Mouse (Mus musculus) adipose tissue, adult 10 weeks (tissue): ENCODE data around the gene Lap3. TPM values are rescaled to one million over a fixed set of nuclear protein-coding genes. Genes with fewer than 3 reads are reported as not detected.

Experiments used
- polyA plus RNA-seq: library from polyadenylated mRNA; stranded (reverse); fragments of 350-450 nt; fragmentation: Illumina TruSeq; extraction: RNeasy Lipid Tissue Mini Kit (QIAGEN cat#74804); gene quantifications from one replicate; pipeline ENCODE4 v1.2.3, GENCODE M21; 2014; ENCODE audit warnings: low read depth, low replicate concordance

The Lap3 gene
- 435 TPM for polyA plus RNA-seq

GRCm38 (mm10) chr5:45493191-45494092 lies at the start of gene Lap3:
TSS of gene Lap3 (plus strand) at chr5:45493374.

DNA sequence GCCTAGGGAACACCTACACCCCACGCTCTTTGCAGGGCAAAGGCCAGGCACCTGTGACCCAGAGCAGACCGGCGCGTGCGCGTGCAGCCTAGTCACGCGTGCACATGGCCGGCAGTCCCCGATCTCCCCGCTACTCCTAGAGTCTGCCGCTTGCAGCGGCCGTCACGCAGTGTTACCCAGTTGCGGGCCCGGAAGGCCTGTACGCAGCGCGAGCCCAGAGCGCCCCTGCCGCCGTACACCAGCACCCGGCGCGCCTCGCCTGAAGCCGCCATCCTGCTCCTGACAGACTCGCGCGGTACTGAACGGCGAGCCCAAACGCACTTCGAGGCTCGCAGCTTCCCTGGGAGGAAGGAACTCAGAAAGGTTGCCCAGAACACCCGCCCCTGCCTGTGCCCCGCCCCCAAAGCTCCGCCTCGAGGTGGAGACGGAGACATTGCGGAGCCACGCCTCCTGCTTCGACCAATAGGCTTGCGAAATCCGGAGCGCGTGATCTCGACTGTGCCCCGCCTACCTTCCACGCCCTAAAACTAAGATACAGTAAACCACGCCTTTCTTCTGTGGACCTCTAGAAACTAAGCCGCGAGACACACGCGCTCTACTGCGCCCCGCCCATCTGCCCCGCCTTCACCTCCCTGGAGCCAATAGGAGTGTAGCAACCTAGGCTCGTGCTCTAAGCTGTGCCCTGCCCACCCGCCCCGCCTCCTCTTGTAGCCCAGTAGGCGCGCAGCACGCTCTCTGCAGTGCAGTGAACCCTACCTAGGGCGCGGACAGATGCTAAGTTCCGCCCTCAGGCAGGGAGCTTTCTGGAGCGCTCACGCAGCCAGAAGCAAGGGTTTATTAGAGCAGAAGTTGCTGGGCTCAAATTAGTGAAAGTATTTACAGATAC lies 43.1 kb upstream of the Lap3 start, which contains the start of gene Qdpr:
TSS of gene Qdpr (minus strand) at position 406 of the 886 bp plus-strand sequence.

GRCm38 (mm10) chr5:45453451-45453850 lies 39.7 kb upstream of the Lap3 start, which contains the start of gene Clrn2:
TSS of gene Clrn2 (plus strand) at chr5:45453751.

GRCm38 (mm10) chr5:45519960-45520808 lies 27.0 kb downstream of the Lap3 start, which contains the start of gene Med28:
TSS of gene Med28 (plus strand) at chr5:45520229.

Other genes with a start within 250 kb of the Lap3 start
- 152 TPM for gene Qdpr, start 43.1 kb upstream of the Lap3 start, polyA plus RNA-seq
- gene Clrn2, start 39.6 kb upstream of the Lap3 start, polyA plus RNA-seq: not detected
- gene Med28, start 26.9 kb downstream of the Lap3 start, polyA plus RNA-seq: 175 TPM
- gene Fam184b, start 146.2 kb downstream of the Lap3 start, polyA plus RNA-seq: 8.0 TPM
- 1.2 TPM for gene Ncapg, start 176.5 kb downstream of the Lap3 start, polyA plus RNA-seq